Mouse (Mus musculus): ENCODE measurements around the gene Olfr156. TPM values are rescaled to one million over a fixed set of nuclear protein-coding genes. Genes with fewer than 3 reads are reported as not detected.
"Not testable (repeated sequence)": the region's sequence is repeated elsewhere in the genome, so short reads cannot be mapped to it uniquely, and the experiment has no call there.

Olfr156 gene
- polyA plus RNA-seq, 1 experiment from 2014 or later, result not detected

DNA sequence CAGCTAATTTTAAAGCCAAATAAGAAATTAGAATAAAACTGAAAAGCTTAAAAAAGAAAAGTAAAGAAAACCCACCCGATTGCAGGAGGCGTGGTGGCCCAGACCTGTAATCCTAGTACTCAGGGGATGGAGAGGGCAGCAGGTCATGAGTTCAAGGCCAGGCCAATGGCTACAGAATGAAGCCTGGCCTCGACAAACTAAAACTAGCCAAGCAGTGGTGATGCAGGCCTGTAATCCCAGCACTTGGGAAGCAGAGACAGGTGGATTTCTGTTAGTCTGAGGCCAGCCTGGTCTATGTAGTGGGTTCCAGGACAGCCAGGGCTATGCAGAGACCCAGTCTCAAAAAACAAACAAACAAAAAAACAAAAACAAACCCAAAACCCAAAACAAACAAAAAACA is 14.6 kb upstream of the Olfr156 start:
- WGBS, result 63% methylated on average over 3 of the region's 3 CpGs

DNA sequence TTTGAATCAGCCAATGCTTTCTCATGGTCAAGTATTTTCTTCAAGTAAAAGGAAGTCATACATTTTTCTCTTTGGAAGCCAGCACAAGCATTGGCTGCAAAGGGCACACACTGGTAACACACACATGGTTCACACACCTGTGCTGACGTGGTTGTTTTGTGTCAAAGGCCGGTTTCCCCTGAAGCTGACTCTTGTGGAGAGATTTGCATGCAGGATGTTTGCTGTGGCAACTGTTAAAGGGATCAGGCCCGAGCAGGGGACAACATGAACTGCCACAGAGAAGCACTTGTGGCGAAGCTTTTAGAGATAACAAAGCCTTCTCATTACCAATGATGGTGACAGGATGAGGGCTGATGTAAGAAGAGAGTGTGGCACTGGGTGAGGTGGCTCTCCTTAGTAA is 11.1 kb upstream of the Olfr156 start:
- Histone ChIP-seq H3K36me3 (ENCODE audit: control insufficient read depth, insufficient read depth, low read length) (no peaks in the 10 kb centered on the region), H3K27me3 (ENCODE audit: control insufficient read depth, insufficient read depth, low read length) (no peaks in the 10 kb centered on the region), H3K9ac (replicated peaks; ENCODE audit: low read depth, low read length) (no peak overlapping the region), H3K4me1 (ENCODE audit: control insufficient read depth, insufficient read depth, low read length) (no peaks in the 10 kb centered on the region), H3K4me2 (replicated peaks; ENCODE audit: low read depth, low read length) (no peak overlapping the region), H3K4me3 (ENCODE audit: low read depth, low read length) (no peak overlapping the region), H3K27ac (ENCODE audit: low read length) (no peak overlapping the region), H3K9me3 (ENCODE audit: control insufficient read depth, low read depth, low read length) (no peaks in the 10 kb centered on the region)
- no peak for ATAC-seq (ENCODE audit: insufficient number of reproducible peaks, insufficient read depth, low FRiP score, low read depth)
- WGBS, result 62% methylated on average over 4 of the region's 4 CpGs

More for the DNA sequence above, 14.6 kb upstream of the Olfr156 start:
- Histone ChIP-seq H3K9ac (replicated peaks; ENCODE audit: low read depth, low read length) (no peak overlapping the region), H3K27ac (ENCODE audit: low read length) (no peak overlapping the region), H3K36me3 (ENCODE audit: control insufficient read depth, insufficient read depth, low read length) (no peaks in the 10 kb centered on the region), H3K27me3 (ENCODE audit: control insufficient read depth, insufficient read depth, low read length) (no peaks in the 10 kb centered on the region), H3K9me3 (ENCODE audit: control insufficient read depth, low read depth, low read length) (no peaks in the 10 kb centered on the region), H3K4me2 (replicated peaks; ENCODE audit: low read depth, low read length) (no peak overlapping the region), H3K4me1 (ENCODE audit: control insufficient read depth, insufficient read depth, low read length) (no peaks in the 10 kb centered on the region), H3K4me3 (ENCODE audit: low read depth, low read length) (no peak overlapping the region)
- ATAC-seq (ENCODE audit: insufficient number of reproducible peaks, insufficient read depth, low FRiP score, low read depth), result no peak

DNA sequence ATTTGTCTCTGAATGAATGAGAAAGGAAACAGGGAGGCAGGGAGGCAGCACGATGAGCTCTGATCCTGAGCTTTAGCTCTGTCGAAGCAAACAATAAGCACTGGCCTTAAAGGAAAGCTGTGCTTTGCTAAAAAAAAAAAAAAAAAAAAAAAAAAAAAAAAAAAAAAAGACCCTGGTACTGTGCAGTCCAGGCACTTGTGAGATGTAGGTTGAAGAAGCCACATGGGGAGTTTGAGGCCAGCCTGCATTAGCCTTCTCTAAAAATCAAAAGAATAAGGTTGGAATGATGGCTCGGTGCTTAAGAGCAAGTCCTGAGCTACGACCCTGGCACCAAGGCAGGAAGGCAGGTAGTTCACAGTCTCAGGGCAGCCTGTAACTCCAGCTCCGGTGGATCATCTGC is 10.1 kb upstream of the Olfr156 start:
- no peaks in the 10 kb centered on the region for H3K36me3 ChIP-seq (ENCODE audit: control insufficient read depth, insufficient read depth, low read length)
- H3K27me3 ChIP-seq (ENCODE audit: control insufficient read depth, insufficient read depth, low read length), result no peaks in the 10 kb centered on the region
- H3K9ac ChIP-seq (replicated peaks; ENCODE audit: low read depth, low read length), result no peak overlapping the region
- no peak overlapping the region for H3K4me2 ChIP-seq (replicated peaks; ENCODE audit: low read depth, low read length)
- ATAC-seq (ENCODE audit: insufficient number of reproducible peaks, insufficient read depth, low FRiP score, low read depth), result no peak
- H3K27ac ChIP-seq (ENCODE audit: low read length), result no peak overlapping the region
- H3K4me3 ChIP-seq (ENCODE audit: low read depth, low read length), result no peak overlapping the region
- no peaks in the 10 kb centered on the region for H3K4me1 ChIP-seq (ENCODE audit: control insufficient read depth, insufficient read depth, low read length)
- WGBS, result 71% methylated on average over 5 of the region's 5 CpGs
- no peaks in the 10 kb centered on the region for H3K9me3 ChIP-seq (ENCODE audit: control insufficient read depth, low read depth, low read length)

DNA sequence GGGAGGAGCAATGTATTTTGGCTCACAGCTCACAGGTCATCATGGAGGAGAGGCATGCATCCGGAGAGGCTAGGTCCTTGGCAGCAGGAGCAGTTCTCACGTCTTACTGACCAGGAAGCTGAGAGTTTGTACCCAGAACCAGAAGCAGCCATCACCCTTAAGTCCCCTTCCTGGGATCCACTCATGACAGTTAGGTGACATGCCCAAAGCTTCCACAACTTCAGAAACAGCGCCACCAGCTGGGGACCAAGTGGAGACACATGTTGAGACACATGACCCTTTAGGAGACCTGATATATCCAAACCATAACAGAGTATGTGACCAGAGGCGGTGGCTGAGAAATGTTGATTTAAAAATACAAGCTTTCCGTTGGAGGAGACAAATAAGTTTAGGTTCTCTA is 8.3 kb upstream of the Olfr156 start:
- Histone ChIP-seq H3K9me3 (ENCODE audit: control insufficient read depth, low read depth, low read length) (no peaks in the 10 kb centered on the region), H3K4me3 (ENCODE audit: low read depth, low read length) (no peak overlapping the region), H3K9ac (replicated peaks; ENCODE audit: low read depth, low read length) (no peak overlapping the region), H3K4me2 (replicated peaks; ENCODE audit: low read depth, low read length) (no peak overlapping the region), H3K27me3 (ENCODE audit: control insufficient read depth, insufficient read depth, low read length) (no peaks in the 10 kb centered on the region), H3K4me1 (ENCODE audit: control insufficient read depth, insufficient read depth, low read length) (no peaks in the 10 kb centered on the region), H3K36me3 (ENCODE audit: control insufficient read depth, insufficient read depth, low read length) (no peaks in the 10 kb centered on the region), H3K27ac (ENCODE audit: low read length) (no peak overlapping the region)
- no peak for ATAC-seq (ENCODE audit: insufficient number of reproducible peaks, insufficient read depth, low FRiP score, low read depth)
- 67% methylated on average over 5 of the region's 5 CpGs for WGBS

DNA sequence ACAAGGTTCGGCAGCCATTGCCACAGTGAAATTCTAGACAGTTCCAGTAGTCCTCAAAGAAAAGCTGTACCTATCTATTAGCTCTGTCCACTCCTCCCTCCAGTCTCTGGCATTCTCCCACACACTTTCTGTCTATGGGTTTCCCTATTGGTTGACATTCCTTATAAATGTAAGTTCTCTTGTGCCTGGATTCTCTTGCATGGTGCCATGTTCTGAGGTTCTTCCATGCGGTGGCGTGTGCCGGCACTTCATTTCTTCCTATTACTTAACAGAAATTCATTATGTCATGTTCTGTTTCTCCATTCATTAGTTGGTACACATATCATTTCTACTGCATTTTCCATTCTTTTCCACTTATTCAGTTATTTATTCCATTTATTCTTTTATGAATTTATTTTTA is 5.1 kb upstream of the Olfr156 start:
- Histone ChIP-seq H3K9ac (replicated peaks; ENCODE audit: low read depth, low read length) (no peak overlapping the region), H3K27ac (ENCODE audit: low read length) (no peak overlapping the region), H3K4me1 (ENCODE audit: control insufficient read depth, insufficient read depth, low read length) (no peaks in the 10 kb centered on the region), H3K9me3 (ENCODE audit: control insufficient read depth, low read depth, low read length) (no peaks in the 10 kb centered on the region), H3K27me3 (ENCODE audit: control insufficient read depth, insufficient read depth, low read length) (no peaks in the 10 kb centered on the region), H3K36me3 (ENCODE audit: control insufficient read depth, insufficient read depth, low read length) (no peaks in the 10 kb centered on the region), H3K4me3 (ENCODE audit: low read depth, low read length) (no peak overlapping the region), H3K4me2 (replicated peaks; ENCODE audit: low read depth, low read length) (no peak overlapping the region)
- ATAC-seq (ENCODE audit: insufficient number of reproducible peaks, insufficient read depth, low FRiP score, low read depth), result no peak
- WGBS, result 86% methylated on average over 4 of the region's 4 CpGs

DNA sequence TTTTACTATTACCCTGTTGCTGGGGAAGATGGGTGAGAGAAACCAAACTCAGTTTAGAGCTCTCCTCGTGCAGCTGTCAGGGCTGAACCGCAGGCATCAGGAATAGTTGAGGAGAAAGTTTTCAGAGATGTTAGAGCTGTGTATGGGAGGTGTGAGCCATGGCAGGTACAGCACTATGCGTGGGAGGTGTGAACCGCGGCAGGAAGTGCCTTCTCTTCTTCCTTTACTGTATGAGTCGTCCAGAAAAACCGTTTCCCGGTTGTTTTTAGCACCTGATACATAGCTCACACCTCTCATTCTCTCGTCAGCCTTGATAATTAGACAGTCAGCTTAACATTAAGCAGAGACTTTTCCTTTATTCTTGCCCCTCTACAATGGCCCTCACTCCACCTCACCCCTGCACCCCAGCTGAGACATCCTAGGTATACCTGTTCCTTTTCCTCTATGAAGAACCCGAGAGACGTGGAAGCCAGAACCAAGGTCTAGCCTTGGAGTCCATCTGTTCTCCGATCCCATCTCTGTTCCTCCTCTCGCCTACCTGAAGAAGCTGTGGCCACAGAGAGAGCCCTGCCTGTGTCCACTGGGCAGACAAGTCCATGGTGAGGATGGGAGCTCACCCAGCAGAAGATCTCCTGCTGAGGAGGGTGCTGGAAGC is 672 bp downstream of the Olfr156 start:
- Histone ChIP-seq H3K9ac (replicated peaks; ENCODE audit: low read depth, low read length) (no peak overlapping the region), H3K4me2 (replicated peaks; ENCODE audit: low read depth, low read length) (no peak overlapping the region), H3K9me3 (ENCODE audit: control insufficient read depth, low read depth, low read length) (no peaks in the 10 kb centered on the region), H3K36me3 (ENCODE audit: control insufficient read depth, insufficient read depth, low read length) (no peaks in the 10 kb centered on the region), H3K4me3 (ENCODE audit: low read depth, low read length) (no peak overlapping the region), H3K27ac (ENCODE audit: low read length) (no peak overlapping the region), H3K4me1 (ENCODE audit: control insufficient read depth, insufficient read depth, low read length) (no peaks in the 10 kb centered on the region), H3K27me3 (ENCODE audit: control insufficient read depth, insufficient read depth, low read length) (no peaks in the 10 kb centered on the region)
- ATAC-seq (ENCODE audit: insufficient number of reproducible peaks, insufficient read depth, low FRiP score, low read depth), result no peak
- WGBS, result 75% methylated on average over 13 of the region's 13 CpGs

DNA sequence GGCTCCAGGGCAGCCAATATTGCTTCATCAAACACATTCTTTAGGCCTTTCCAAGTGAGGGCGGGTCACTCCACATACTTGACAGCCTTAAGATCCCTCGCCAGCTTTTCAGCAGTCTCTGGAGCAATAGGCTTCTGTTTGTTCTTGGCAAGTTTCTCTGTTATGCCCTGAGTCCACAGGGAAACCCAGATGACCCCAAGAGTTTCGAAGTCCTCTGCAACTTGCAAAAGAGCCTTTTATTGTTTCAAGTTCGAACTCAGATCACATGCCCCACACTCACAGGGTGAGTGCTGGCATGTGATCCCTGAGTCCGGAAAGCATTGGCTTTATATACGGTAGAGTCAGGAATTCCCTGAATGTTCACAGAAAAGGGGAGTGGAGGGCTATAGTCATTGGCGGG is 24.8 kb downstream of the Olfr156 start:
- ATAC-seq (ENCODE audit: insufficient number of reproducible peaks, insufficient read depth, low FRiP score, low read depth), result no peak
- no peaks in the 10 kb centered on the region for H3K9me3 ChIP-seq (ENCODE audit: control insufficient read depth, low read depth, low read length)
- no peak overlapping the region for H3K27ac ChIP-seq (ENCODE audit: low read length)
- no peaks in the 10 kb centered on the region for H3K4me1 ChIP-seq (ENCODE audit: control insufficient read depth, insufficient read depth, low read length)
- 66% methylated on average over 7 of the region's 7 CpGs for WGBS
- no peaks in the 10 kb centered on the region for H3K27me3 ChIP-seq (ENCODE audit: control insufficient read depth, insufficient read depth, low read length)
- no peak overlapping the region for H3K9ac ChIP-seq (replicated peaks; ENCODE audit: low read depth, low read length)
- no peak overlapping the region for H3K4me2 ChIP-seq (replicated peaks; ENCODE audit: low read depth, low read length)
- no peak overlapping the region for H3K4me3 ChIP-seq (ENCODE audit: low read depth, low read length)
- H3K36me3 ChIP-seq (ENCODE audit: control insufficient read depth, insufficient read depth, low read length), result no peaks in the 10 kb centered on the region

DNA sequence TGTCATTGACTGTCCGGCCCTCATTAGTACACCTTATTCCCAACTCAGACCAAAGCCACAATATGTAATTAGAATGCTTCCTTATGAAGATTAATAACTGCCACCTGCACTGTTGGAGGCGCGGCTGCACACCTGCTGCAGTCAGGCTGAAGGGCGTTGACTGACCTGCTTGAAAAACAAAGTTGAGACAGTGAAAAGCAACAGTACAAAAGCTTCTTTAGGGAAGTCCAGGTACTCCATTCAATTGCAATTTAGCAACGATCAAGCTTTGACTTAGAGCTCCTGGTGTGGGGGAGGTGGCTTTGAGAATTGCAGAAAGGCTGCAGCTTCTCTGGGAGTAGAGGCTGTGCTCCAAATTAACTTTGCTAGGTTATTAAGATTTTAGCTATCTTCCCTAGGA is 27.9 kb downstream of the Olfr156 start:
- H3K36me3 ChIP-seq (ENCODE audit: control insufficient read depth, insufficient read depth, low read length); H3K9me3 ChIP-seq (ENCODE audit: control insufficient read depth, low read depth, low read length); ATAC-seq (ENCODE audit: insufficient number of reproducible peaks, insufficient read depth, low FRiP score, low read depth); H3K4me1 ChIP-seq (ENCODE audit: control insufficient read depth, insufficient read depth, low read length); H3K4me3 ChIP-seq (ENCODE audit: low read depth, low read length); H3K27ac ChIP-seq (ENCODE audit: low read length); H3K4me2 ChIP-seq (replicated peaks; ENCODE audit: low read depth, low read length); H3K9ac ChIP-seq (replicated peaks; ENCODE audit: low read depth, low read length); H3K27me3 ChIP-seq (ENCODE audit: control insufficient read depth, insufficient read depth, low read length): not testable (repeated sequence)
- 83% methylated on average over 5 of the region's 5 CpGs for WGBS

DNA sequence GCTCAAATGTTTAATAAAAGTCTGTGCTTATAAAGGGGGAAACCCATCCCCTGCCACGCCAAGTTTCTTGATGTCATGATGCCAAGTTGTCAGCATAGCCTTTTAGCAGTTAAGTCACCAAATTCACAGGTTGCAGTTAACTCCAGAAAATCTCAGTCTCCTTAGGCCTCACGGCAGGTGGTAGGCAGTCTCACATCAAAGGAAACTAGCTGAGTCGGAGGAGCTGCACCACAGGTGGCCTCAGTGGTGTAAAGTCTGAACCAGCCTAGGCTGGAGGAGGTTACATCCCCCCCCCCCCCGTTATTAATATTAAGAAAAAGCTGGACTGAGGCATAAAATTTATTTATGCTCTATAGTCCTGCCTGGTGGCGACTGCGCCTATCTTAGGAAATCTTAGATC is 28.4 kb downstream of the Olfr156 start:
- no peaks in the 10 kb centered on the region for H3K36me3 ChIP-seq (ENCODE audit: control insufficient read depth, insufficient read depth, low read length)
- H3K9me3 ChIP-seq (ENCODE audit: control insufficient read depth, low read depth, low read length), result no peaks in the 10 kb centered on the region
- H3K4me1 ChIP-seq (ENCODE audit: control insufficient read depth, insufficient read depth, low read length), result no peaks in the 10 kb centered on the region
- ATAC-seq (ENCODE audit: insufficient number of reproducible peaks, insufficient read depth, low FRiP score, low read depth), result no peak
- H3K4me2 ChIP-seq (replicated peaks; ENCODE audit: low read depth, low read length), result no peak overlapping the region
- H3K4me3 ChIP-seq (ENCODE audit: low read depth, low read length), result no peak overlapping the region
- no peak overlapping the region for H3K9ac ChIP-seq (replicated peaks; ENCODE audit: low read depth, low read length)
- no peaks in the 10 kb centered on the region for H3K27me3 ChIP-seq (ENCODE audit: control insufficient read depth, insufficient read depth, low read length)
- no peak overlapping the region for H3K27ac ChIP-seq (ENCODE audit: low read length)
- WGBS, result 72% methylated on average over 6 of the region's 6 CpGs
